ENCODE assay signal across 8 mouse cellular contexts in the genomic region with DNA sequence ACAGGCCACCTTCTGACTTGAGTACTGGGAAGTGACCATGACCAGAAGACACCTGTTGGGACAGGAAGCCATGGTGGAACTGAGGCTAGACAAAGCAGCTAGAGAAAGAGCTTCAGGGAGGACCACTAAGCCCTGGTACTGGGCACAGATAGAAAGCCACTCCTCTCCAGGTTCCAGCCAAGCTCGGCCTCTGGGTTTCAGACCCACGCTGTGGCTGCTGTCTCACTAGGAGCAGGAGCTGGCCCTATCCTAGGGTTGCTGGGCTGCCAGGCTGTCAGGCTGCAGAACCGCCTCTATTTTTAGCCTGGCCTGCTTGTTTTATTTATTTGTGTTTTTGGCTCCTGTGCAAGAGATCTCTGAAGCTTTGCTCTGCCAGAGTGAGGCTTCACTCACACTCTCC.
DNase-seq lines count a peak whose midpoint lies in the region; ATAC-seq and TF ChIP-seq lines count a peak whose summit lies in the region.

No protein-coding gene starts in this region.

- TF ChIP-seq CTCF in heart, postnatal 0 days (IDR thresholded peaks at IDR 0.05; ENCODE audit: low read depth): no peak

- peak; percentile 83 for ATAC-seq in heart, postnatal 0 days (ENCODE audit: insufficient read depth, low read depth)
- ATAC-seq in activated CD4-positive, CD25-positive, alpha-beta regulatory T cell, adult 4 months: no peak
- ATAC-seq in forebrain, embryonic 15.5 days (replicated peaks): no peak

- H3K27ac ChIP-seq in heart, postnatal 0 days (ENCODE audit: low read depth): peak overlapping the region; percentile 84
- no peak overlapping the region for H3K27ac ChIP-seq in forebrain, embryonic 15.5 days (replicated peaks)

- H3K9ac ChIP-seq in heart, postnatal 0 days (replicated peaks; ENCODE audit: low read depth, low read length): no peak overlapping the region
- no peak overlapping the region for H3K9ac ChIP-seq in forebrain, embryonic 15.5 days (replicated peaks)

- H3K4me1 ChIP-seq in heart, postnatal 0 days (ENCODE audit: control insufficient read depth, insufficient read depth): peaks cover 18% of the 10 kb centered on the region
- H3K4me1 ChIP-seq in forebrain, embryonic 15.5 days: peaks cover 8% of the 10 kb centered on the region

- 24% methylated on average over 3 of the region's 3 CpGs for WGBS in heart, postnatal 0 days
- 67% methylated on average over 3 of the region's 3 CpGs for whole genome bisulfite sequencing in forebrain, embryonic 15.5 days

- peak; percentile 22 to 33 for DNase-seq in kidney, postnatal 36 days
- no peak for DNase-seq in kidney, adult 8-10 months
- peak; percentile 73 to 80 for DNase-seq in cerebellum, postnatal 14 days
- peak; percentile 75 for DNase-seq in heart, postnatal 0 days (ENCODE audit: low spot score)
- DNase-seq in right cerebral cortex, postnatal 4 days: peak; percentile 26
- no peak for DNase-seq in thymus, postnatal 10 days (ENCODE audit: low spot score in 2 of 2)

- no peaks in the 10 kb centered on the region for H3K36me3 ChIP-seq in heart, postnatal 0 days (replicated peaks; ENCODE audit: control insufficient read depth, insufficient read depth, low read length)
- H3K36me3 ChIP-seq in forebrain, embryonic 15.5 days: no peaks in the 10 kb centered on the region

- no peak overlapping the region for H3K4me3 ChIP-seq in heart, postnatal 0 days (ENCODE audit: low read depth, low read length)
- H3K4me3 ChIP-seq in forebrain, embryonic 15.5 days: no peak overlapping the region

- H3K9me3 ChIP-seq in heart, postnatal 0 days (replicated peaks; ENCODE audit: control insufficient read depth, low read length): no peaks in the 10 kb centered on the region
- no peaks in the 10 kb centered on the region for H3K9me3 ChIP-seq in forebrain, embryonic 15.5 days

- TF ChIP-seq EP300 in heart, postnatal 0 days (IDR thresholded peaks at IDR 0.05; ENCODE audit: low read depth): no peak

- H3K4me2 ChIP-seq in heart, postnatal 0 days (ENCODE audit: low read depth, low read length): no peak overlapping the region
- no peak overlapping the region for H3K4me2 ChIP-seq in forebrain, embryonic 15.5 days (replicated peaks)

- H3K27me3 ChIP-seq in heart, postnatal 0 days (ENCODE audit: control insufficient read depth, insufficient read depth, low read length): no peaks in the 10 kb centered on the region
- H3K27me3 ChIP-seq in forebrain, embryonic 15.5 days: no peaks in the 10 kb centered on the region

Comparison
In these comparisons a context has a peak if more than half of its experiments do, and no peak if none do; other contexts are left out.
1. DNase-seq: peak in kidney, postnatal 36 days (2 of 2), cerebellum, postnatal 14 days (2 of 2), heart, postnatal 0 days (single experiment) and right cerebral cortex, postnatal 4 days (single experiment); none in kidney, adult 8-10 months (0 of 2) and thymus, postnatal 10 days (0 of 2).